Mouse (Mus musculus) liver, embryonic 12.5 days (tissue): ENCODE data around the gene Iffo2. TPM values are rescaled to one million over a fixed set of nuclear protein-coding genes. Genes with fewer than 3 reads are reported as not detected.

ENCODE experiments used
- ATAC-seq: fragments of 200-750 bp; cut with Nextera tagmentation; 2 replicates; pipeline ENCODE4 v1.8.0; 2017; ENCODE audit warnings: moderate number of reproducible peaks, mild to moderate bottlenecking, moderate library complexity
- H3K27ac ChIP-seq: fragments of 300-500 bp; sonication (generic); 2 replicates; pipeline ENCODE4 v1.5.1; 2016; ENCODE audit warnings: mild to moderate bottlenecking
- H3K27me3 ChIP-seq: fragments of 300-500 bp; sonication (generic); replicated peaks from 2 replicates; pipeline ENCODE4 v1.6.1; 2016; ENCODE audit warnings: mild to moderate bottlenecking, moderate library complexity
- H3K36me3 ChIP-seq: fragments of 300-500 bp; sonication (generic); 2 replicates; pipeline ENCODE4 v1.6.1; 2016; ENCODE audit warnings: mild to moderate bottlenecking, moderate library complexity
- H3K4me1 ChIP-seq: fragments of 300-500 bp; sonication (generic); 2 replicates; pipeline ENCODE4 v1.6.1; 2016
- H3K4me2 ChIP-seq: fragments of 300-500 bp; sonication (generic); 2 replicates; pipeline ENCODE4 v1.6.1; 2016; ENCODE audit warnings: mild to moderate bottlenecking, moderate library complexity
- H3K4me3 ChIP-seq: fragments of 300-500 bp; sonication (generic); 2 replicates; pipeline ENCODE4 v1.5.1; 2016; ENCODE audit warnings: mild to moderate bottlenecking, moderate library complexity
- H3K9ac ChIP-seq: fragments of 300-500 bp; sonication (generic); 2 replicates; pipeline ENCODE4 v1.6.1; 2016; ENCODE audit warnings: mild to moderate bottlenecking, moderate library complexity
- H3K9me3 ChIP-seq: fragments of 300-500 bp; sonication (generic); replicated peaks from 2 replicates; pipeline ENCODE4 v1.6.1; 2016; ENCODE audit warnings: mild to moderate bottlenecking, moderate library complexity
- WGBS: fragments of 180-500 bp; shearing (Covaris S2); methylation state at CpG from one replicate; pipeline ENCODE4 v1.1.7; 2016; ENCODE audit not compliant: insufficient replicate concordance; 5-methylcytosine and 5-hydroxymethylcytosine counted together
- polyA plus RNA-seq: library from polyadenylated mRNA; unstranded; fragments of >200 nt; fragmentation: Nextera tagmentation; extraction: Ambion mirVana; gene quantifications from 2 replicates; pipeline ENCODE4 v1.2.1, GENCODE M21; 2016

Iffo2 gene
- polyA plus RNA-seq, 1 experiment from 2014 or later, result 2.3 TPM

DNA sequence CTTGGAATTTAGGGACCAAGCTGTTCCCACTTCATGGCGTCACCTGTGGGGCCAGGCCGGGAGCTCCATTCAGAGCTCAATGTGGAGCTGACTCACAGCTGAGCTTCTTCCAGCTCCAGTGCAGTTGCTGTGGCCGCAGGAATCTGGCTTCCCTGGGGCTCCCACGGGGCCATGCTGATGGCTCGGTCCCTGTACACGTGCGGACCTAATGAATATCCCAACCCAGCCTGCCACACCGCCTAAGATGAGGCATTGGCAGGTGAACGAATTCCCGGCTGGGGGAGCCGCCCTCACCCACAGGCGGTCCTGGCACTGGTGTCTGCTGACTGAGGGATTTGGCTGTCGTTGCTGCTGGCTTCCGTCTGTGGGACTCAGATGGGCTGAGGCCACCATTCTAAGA is 29.5 kb upstream of the Iffo2 start:
- H3K9ac ChIP-seq, result no peak overlapping the region
- WGBS, result 69% methylated on average over 14 of the region's 14 CpGs
- no peaks in the 10 kb centered on the region for H3K36me3 ChIP-seq
- 0 out of 2 replicates have a peak, but pooled peaks cover 8% of the 10 kb centered on the region for H3K27me3 ChIP-seq
- no peak overlapping the region for H3K4me2 ChIP-seq
- no peak for ATAC-seq
- H3K9me3 ChIP-seq, result peaks cover 9% of the 10 kb centered on the region
- H3K4me3 ChIP-seq, result no peak overlapping the region
- no peak overlapping the region for H3K27ac ChIP-seq
- no peaks in the 10 kb centered on the region for H3K4me1 ChIP-seq

DNA sequence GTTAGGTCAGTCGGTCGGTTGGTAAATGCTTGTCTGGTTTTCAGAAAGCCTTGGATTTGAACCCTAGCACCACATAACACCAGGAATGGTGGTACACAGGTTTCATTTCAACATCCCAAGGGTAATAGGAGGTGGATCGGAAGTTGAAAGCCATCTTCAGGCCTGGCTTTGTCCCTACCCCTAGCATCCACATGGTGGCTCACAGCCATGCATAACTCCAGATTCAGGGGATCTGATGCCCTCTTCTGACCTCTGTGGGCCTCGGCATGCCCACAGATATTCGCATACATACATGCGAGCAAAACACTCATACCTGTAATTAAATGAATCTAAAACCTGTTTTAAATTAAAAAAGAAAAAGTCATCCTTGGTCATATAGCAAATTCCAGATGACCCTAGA is 28.6 kb upstream of the Iffo2 start:
- Histone ChIP-seq H3K27me3 (0 out of 2 replicates have a peak, but pooled peaks cover 6% of the 10 kb centered on the region), H3K4me2 (no peak overlapping the region), H3K27ac (no peak overlapping the region), H3K9ac (no peak overlapping the region; the same call in 1 of the 2 replicates), H3K36me3 (no peaks in the 10 kb centered on the region), H3K9me3 (peaks cover 11% of the 10 kb centered on the region), H3K4me1 (no peaks in the 10 kb centered on the region), H3K4me3 (no peak overlapping the region)
- WGBS, result 74% methylated on average over 6 of the region's 6 CpGs
- ATAC-seq, result no peak

GRCm38 (mm10) chr4:139503919-139504318 is 26.4 kb upstream of the Iffo2 start:
- H3K27me3 ChIP-seq, result 0 out of 2 replicates have a peak, but pooled peaks cover 5% of the 10 kb centered on the region
- no peak overlapping the region for H3K4me3 ChIP-seq
- no peak for ATAC-seq
- no peak overlapping the region for H3K9ac ChIP-seq
- no peaks in the 10 kb centered on the region for H3K36me3 ChIP-seq
- H3K4me2 ChIP-seq, result no peak overlapping the region
- H3K27ac ChIP-seq, result no peak overlapping the region
- no peaks in the 10 kb centered on the region for H3K4me1 ChIP-seq
- 60% methylated on average over 8 of the region's 8 CpGs for WGBS
- H3K9me3 ChIP-seq, result peaks cover 11% of the 10 kb centered on the region

DNA sequence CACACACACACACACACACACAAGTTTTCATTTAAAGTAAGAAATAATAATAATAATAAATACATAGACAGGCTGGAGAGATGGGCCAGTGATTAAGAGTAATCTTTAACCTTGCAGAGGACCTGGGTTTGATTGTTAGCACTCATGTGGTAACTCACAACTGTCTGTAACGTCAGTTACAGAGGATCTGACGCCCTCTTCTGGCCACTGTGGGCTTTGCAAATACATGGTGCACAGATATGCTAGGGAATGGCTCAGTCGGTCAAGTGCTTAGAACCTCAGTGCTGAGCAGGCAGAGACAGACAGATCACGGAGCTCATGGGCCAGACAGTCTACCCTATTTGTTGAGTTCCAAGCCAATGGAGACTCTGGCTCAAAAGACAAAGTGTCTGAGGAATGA is 24.6 kb upstream of the Iffo2 start:
- no peak for ATAC-seq
- H3K9me3 ChIP-seq, result peaks cover 11% of the 10 kb centered on the region
- H3K27me3 ChIP-seq, result no peaks in the 10 kb centered on the region
- H3K4me3 ChIP-seq, result no peak overlapping the region
- no peaks in the 10 kb centered on the region for H3K4me1 ChIP-seq
- no peak overlapping the region for H3K27ac ChIP-seq
- no peak overlapping the region for H3K4me2 ChIP-seq
- 56% methylated on average over 4 of the region's 4 CpGs for WGBS
- no peak overlapping the region for H3K9ac ChIP-seq
- no peaks in the 10 kb centered on the region for H3K36me3 ChIP-seq

DNA sequence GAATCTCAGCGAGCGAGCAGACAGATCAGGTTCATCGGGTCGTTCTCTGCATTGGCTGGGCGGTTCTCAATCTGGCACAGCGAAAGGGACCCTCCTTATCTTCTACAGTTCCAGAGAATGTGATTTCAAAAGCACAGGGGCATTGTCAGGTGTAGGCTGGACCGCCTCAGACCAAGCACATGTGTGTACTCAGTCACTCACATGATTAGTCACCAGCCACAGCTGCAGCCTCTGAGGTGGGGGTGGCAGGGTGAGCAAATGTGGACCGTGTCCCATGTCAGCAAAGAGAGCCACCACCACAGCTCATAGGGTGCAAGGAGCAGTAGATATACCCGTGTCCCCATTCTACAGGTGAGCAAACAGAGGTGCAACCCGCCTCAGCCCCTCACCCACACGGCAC is 23.6 kb upstream of the Iffo2 start:
- Histone ChIP-seq H3K4me1 (no peaks in the 10 kb centered on the region), H3K27ac (no peak overlapping the region), H3K9me3 (peaks cover 11% of the 10 kb centered on the region), H3K4me2 (no peak overlapping the region), H3K9ac (no peak overlapping the region), H3K36me3 (no peaks in the 10 kb centered on the region), H3K4me3 (no peak overlapping the region), H3K27me3 (no peaks in the 10 kb centered on the region)
- ATAC-seq, result no peak
- 74% methylated on average over 11 of the region's 11 CpGs for WGBS

DNA sequence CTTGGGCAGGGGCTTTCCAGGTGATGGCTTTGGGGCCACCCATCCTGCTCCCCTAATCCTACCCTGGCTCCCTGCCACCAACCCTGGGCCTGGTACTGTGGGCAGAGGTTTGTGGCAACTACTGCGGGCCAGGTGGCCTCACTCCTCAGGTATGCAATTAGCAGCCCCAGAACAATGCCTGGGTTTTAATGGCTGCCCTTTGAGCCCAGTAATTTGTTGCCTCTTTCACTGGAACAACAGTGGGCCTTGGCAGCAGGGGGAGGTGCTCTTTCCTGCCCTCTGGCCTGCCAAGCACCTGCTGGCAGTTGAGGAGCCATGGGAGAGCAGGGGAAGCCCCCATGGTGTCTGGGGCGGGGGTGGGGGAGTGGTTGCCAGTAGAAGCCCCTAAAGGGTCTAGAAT is 21.3 kb upstream of the Iffo2 start:
- no peak overlapping the region for H3K4me3 ChIP-seq
- peaks cover 11% of the 10 kb centered on the region for H3K9me3 ChIP-seq
- no peaks in the 10 kb centered on the region for H3K36me3 ChIP-seq
- no peak overlapping the region for H3K27ac ChIP-seq
- no peaks in the 10 kb centered on the region; the same call in 1 of the 2 replicates for H3K27me3 ChIP-seq
- no peak for ATAC-seq
- peaks cover 8% of the 10 kb centered on the region; the same call in 1 of the 2 replicates for H3K4me1 ChIP-seq
- 76% methylated on average over 2 of the region's 2 CpGs for WGBS
- H3K4me2 ChIP-seq, result no peak overlapping the region
- no peak overlapping the region for H3K9ac ChIP-seq

DNA sequence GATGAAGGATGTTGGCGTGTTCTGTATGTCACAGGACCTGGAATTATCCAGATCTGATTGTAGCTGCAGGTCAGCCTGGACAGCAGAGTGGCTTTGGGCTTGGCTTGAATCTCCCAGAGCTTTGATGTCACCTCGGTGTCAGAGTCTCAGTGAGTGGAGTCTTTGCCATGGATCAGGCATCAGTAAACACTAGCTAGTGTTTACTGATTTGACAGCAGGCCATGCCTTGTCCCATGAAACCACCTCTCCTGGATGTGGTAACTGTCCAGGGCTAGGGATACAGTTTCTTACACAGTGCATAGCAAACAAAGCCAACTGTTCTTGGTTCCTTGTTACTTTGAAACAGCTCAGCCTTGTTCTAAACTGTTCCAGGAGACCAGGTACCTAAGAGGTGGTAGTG is 18.8 kb upstream of the Iffo2 start:
- Histone ChIP-seq H3K4me3 (no peak overlapping the region), H3K27me3 (no peaks in the 10 kb centered on the region; the same call in 1 of the 2 replicates), H3K9ac (no peak overlapping the region), H3K27ac (no peak overlapping the region), H3K9me3 (no peaks in the 10 kb centered on the region), H3K36me3 (no peaks in the 10 kb centered on the region), H3K4me1 (peaks cover 8% of the 10 kb centered on the region; the same call in 1 of the 2 replicates), H3K4me2 (no peak overlapping the region)
- ATAC-seq, result no peak
- WGBS, result 59% methylated on average over 2 of the region's 2 CpGs

DNA sequence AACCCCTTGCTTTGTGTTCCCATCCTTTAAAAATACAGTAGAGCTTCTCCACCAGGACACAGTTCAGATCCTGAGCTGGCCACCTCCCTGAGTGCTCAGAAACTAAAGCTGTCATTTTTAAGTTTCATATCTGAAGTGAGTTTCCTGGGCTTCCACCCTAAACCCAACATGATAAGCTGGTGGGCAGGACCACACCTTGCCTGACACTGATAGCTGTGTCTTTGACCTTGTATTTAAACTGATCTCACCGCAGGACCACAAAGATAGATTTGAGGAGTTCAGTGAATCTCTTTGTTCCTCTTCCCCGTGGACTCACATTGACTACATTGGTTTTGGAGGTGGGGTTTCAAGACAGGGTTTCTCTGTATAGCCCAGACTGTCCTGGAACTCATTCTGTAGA is 17.4 kb upstream of the Iffo2 start:
- no peak overlapping the region for H3K9ac ChIP-seq
- H3K27ac ChIP-seq, result no peak overlapping the region
- peaks cover 8% of the 10 kb centered on the region; the same call in 1 of the 2 replicates for H3K4me1 ChIP-seq
- WGBS, result 30% methylated on average over 2 of the region's 2 CpGs
- H3K4me3 ChIP-seq, result no peak overlapping the region
- no peaks in the 10 kb centered on the region for H3K9me3 ChIP-seq
- H3K4me2 ChIP-seq, result no peak overlapping the region
- H3K36me3 ChIP-seq, result no peaks in the 10 kb centered on the region
- no peak for ATAC-seq
- H3K27me3 ChIP-seq, result no peaks in the 10 kb centered on the region; the same call in 1 of the 2 replicates

DNA sequence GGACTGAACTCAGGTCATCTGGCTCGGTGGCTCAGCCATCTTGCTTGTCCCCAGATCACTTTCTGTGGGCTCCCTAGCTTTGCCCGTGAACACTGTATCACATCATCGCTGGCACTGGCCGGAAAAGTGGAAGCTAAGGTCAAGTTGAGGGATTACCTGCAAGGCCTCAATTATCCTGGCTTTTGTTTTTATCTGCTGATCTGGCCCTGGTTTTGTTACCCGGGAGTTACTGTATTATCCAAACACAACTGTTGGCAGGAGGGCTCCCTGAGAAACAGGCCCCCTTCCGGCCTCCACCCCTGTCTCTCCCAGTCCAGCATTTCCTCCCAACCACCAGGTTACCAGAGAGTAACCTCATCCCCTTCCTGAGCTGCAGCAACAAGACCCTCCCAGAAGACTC is 11.1 kb upstream of the Iffo2 start:
- Histone ChIP-seq H3K4me3 (no peak overlapping the region), H3K27ac (no peak overlapping the region), H3K36me3 (no peaks in the 10 kb centered on the region), H3K9me3 (no peaks in the 10 kb centered on the region), H3K4me2 (no peak overlapping the region), H3K9ac (no peak overlapping the region), H3K27me3 (peaks cover 10% of the 10 kb centered on the region), H3K4me1 (no peaks in the 10 kb centered on the region)
- no peak for ATAC-seq
- WGBS, result 59% methylated on average over 6 of the region's 6 CpGs

GRCm38 (mm10) chr4:139521926-139522325 is 8.4 kb upstream of the Iffo2 start:
- no peak for ATAC-seq
- Histone ChIP-seq H3K36me3 (no peaks in the 10 kb centered on the region), H3K4me2 (no peak overlapping the region), H3K27ac (no peak overlapping the region), H3K27me3 (peaks cover 10% of the 10 kb centered on the region), H3K4me3 (no peak overlapping the region), H3K9ac (no peak overlapping the region), H3K9me3 (no peaks in the 10 kb centered on the region), H3K4me1 (no peaks in the 10 kb centered on the region)
- WGBS, result 76% methylated on average over 10 of the region's 10 CpGs

DNA sequence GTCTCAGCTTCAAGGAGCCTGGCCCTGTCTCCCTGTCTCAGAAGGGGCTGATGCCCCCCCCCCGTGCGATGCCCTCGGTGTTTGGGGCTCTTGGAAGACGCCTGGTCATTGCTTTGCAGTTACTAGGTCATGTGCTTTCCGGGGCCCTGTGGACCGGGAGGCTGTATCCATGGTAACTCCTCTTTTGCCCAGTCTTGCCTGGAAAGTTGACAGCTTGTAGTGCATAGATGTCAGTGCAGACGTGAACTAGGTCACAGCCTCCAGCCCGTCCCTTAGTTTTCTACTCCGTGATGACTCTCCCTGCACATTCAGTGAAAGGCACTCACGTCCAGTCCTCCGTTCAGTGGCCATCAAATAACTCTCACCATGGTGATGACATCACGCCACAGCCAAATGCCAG is 3.9 kb upstream of the Iffo2 start:
- Histone ChIP-seq H3K9me3 (no peaks in the 10 kb centered on the region), H3K4me3 (no peak overlapping the region), H3K27ac (no peak overlapping the region), H3K4me2 (no peak overlapping the region), H3K9ac (no peak overlapping the region), H3K36me3 (no peaks in the 10 kb centered on the region), H3K4me1 (no peaks in the 10 kb centered on the region), H3K27me3 (no peaks in the 10 kb centered on the region; the same call in 1 of the 2 replicates)
- 63% methylated on average over 12 of the region's 12 CpGs for WGBS
- no peak for ATAC-seq

- H3K4me2 ChIP-seq, result no peak overlapping the region
- no peak overlapping the region for H3K4me3 ChIP-seq
- H3K27me3 ChIP-seq, result peaks cover 5% of the 10 kb centered on the region; the same call in 1 of the 2 replicates
- H3K9ac ChIP-seq, result no peak overlapping the region
- no peak for ATAC-seq
- no peak overlapping the region for H3K27ac ChIP-seq
- H3K36me3 ChIP-seq, result no peaks in the 10 kb centered on the region
- no peaks in the 10 kb centered on the region for H3K9me3 ChIP-seq
- 73% methylated on average over 10 of the region's 10 CpGs for WGBS
- H3K4me1 ChIP-seq, result peaks cover 3% of the 10 kb centered on the region; the same call in 1 of the 2 replicates
Measured at GRCm38 (mm10) chr4:139532081-139532480, 1.7 kb downstream of the Iffo2 start.

DNA sequence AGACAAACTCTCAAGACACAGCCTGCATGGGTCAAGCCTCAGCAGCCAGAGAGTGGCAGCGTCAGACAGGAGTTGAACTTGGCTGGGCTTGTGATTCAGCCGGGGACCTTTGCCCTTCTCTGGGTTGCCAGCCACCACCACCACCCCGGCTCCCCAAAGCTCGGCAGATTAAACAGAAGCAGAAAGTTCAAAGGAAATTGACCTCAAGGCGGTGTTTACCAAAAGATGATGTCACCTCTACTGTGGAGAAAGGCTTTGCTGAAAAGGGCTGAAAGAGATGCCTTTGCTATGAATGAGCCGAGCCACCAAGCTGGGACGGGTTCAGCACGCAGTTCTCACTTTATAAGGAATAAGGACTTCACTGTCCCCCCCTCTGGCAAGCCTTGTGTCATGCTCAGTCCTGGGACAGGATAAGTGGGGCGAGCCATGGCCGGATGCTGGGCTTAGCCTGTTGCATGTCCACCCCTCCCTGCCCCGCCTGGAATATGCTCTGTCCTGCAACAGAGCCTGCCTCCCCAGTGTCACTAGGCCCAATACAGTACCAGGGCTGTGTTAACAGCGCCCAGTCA is 4.9 kb downstream of the Iffo2 start:
- Histone ChIP-seq H3K4me3 (no peak overlapping the region), H3K36me3 (no peaks in the 10 kb centered on the region), H3K9me3 (no peaks in the 10 kb centered on the region), H3K27me3 (peaks cover 5% of the 10 kb centered on the region; the same call in 1 of the 2 replicates), H3K9ac (no peak overlapping the region), H3K4me2 (no peak overlapping the region), H3K27ac (peak overlapping the region; percentile 70), H3K4me1 (peaks cover 3% of the 10 kb centered on the region; the same call in 1 of the 2 replicates)
- 38% methylated on average over 12 of the region's 12 CpGs for WGBS
- peak; percentile 65 for ATAC-seq
